Mouse (Mus musculus): ENCODE measurements around the gene Kcna10. TPM values are rescaled to one million over a fixed set of nuclear protein-coding genes. Genes with fewer than 3 reads are reported as not detected.

Gene Kcna10
- polyA plus RNA-seq, 1 experiment from 2014 or later = not detected

DNA sequence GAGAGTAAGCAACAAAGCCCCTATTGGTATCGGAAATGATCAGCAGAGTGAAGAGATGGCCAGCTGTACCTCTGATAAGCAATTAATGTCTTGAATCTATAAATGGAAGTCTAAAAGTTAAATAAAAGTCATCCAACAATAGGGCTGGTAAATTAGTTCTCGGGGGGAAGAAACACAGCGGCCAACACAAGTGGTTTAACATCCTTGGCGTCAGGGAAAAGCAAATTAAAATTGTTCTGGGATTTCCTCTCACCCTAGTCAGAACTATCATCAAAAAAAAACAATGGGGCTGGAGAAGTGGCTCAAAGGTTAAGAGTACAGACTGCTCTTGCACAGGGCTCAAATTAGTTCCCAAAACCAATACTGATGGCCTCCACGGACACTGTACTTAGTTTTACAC, 43.0 kb downstream of the Kcna10 start:
- H3K27ac ChIP-seq (ENCODE audit: low read length) = no peak overlapping the region
- peaks cover 3% of the 10 kb centered on the region; the same call in 1 of the 2 replicates for H3K9me3 ChIP-seq (ENCODE audit: control insufficient read depth, low read depth, low read length)
- H3K27me3 ChIP-seq (ENCODE audit: control insufficient read depth, insufficient read depth, low read length) = no peaks in the 10 kb centered on the region
- H3K36me3 ChIP-seq (ENCODE audit: control insufficient read depth, insufficient read depth, low read length) = no peaks in the 10 kb centered on the region
- no peak overlapping the region for H3K4me2 ChIP-seq (replicated peaks; ENCODE audit: low read depth, low read length)
- H3K4me3 ChIP-seq (ENCODE audit: low read depth, low read length) = no peak overlapping the region
- H3K9ac ChIP-seq (replicated peaks; ENCODE audit: low read depth, low read length) = no peak overlapping the region
- no peak for ATAC-seq (ENCODE audit: insufficient number of reproducible peaks, insufficient read depth, low FRiP score, low read depth)
- 0 out of 2 replicates have a peak, but pooled peaks cover 11% of the 10 kb centered on the region for H3K4me1 ChIP-seq (ENCODE audit: control insufficient read depth, insufficient read depth, low read length)
- 88% methylated on average over 5 of the region's 5 CpGs for WGBS

DNA sequence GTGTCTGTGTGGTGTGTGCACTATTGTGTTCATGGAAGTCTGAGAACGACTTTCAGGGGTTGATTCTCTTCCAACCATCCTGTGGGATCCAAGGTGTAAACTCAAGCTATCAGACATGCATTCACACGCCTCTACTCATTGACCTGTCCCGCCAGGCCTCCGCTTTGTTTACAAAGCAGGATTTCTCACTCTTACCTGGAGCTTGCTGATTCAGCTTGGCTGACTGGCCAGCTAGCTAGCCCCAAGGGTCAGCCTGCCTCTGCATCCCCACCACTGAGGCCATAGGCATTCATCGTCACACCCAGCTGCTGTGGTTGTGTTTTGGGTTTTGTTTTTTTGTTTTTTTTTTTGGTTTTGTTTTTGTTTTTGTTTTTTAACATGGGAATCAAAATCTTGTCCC, 46.4 kb downstream of the Kcna10 start:
- Histone ChIP-seq H3K4me2 (replicated peaks; ENCODE audit: low read depth, low read length) (no peak overlapping the region), H3K27ac (ENCODE audit: low read length) (peak overlapping the region; percentile 15; the same call in 1 of the 2 replicates), H3K27me3 (ENCODE audit: control insufficient read depth, insufficient read depth, low read length) (no peaks in the 10 kb centered on the region), H3K9me3 (ENCODE audit: control insufficient read depth, low read depth, low read length) (peaks cover 3% of the 10 kb centered on the region; the same call in 1 of the 2 replicates), H3K4me3 (ENCODE audit: low read depth, low read length) (no peak overlapping the region), H3K9ac (replicated peaks; ENCODE audit: low read depth, low read length) (no peak overlapping the region), H3K36me3 (ENCODE audit: control insufficient read depth, insufficient read depth, low read length) (no peaks in the 10 kb centered on the region), H3K4me1 (ENCODE audit: control insufficient read depth, insufficient read depth, low read length) (0 out of 2 replicates have a peak, but pooled peaks cover 11% of the 10 kb centered on the region)
- 57% methylated on average over 5 of the region's 5 CpGs for WGBS
- ATAC-seq (ENCODE audit: insufficient number of reproducible peaks, insufficient read depth, low FRiP score, low read depth) = no peak

DNA sequence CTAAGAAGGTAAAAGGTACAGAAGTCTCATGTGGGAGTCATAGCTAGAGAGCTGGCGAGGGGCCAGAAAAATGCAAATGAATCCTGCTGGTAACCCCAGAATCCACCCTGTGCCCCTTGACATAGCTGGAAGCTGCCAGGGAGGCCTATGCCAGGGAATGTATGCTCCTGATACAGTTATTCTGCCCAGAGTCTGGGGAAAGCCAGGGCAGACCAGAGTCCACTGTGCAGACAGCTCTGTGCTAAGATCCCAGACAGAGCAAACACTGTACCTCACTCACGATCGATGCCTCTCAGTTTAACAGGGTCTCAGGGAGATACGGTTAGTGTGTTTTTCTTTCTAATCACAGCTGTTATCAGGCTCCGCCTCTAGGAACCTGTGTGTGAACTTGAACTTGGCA, 47.0 kb downstream of the Kcna10 start:
- Histone ChIP-seq H3K4me1 (ENCODE audit: control insufficient read depth, insufficient read depth, low read length) (0 out of 2 replicates have a peak, but pooled peaks cover 11% of the 10 kb centered on the region), H3K9me3 (ENCODE audit: control insufficient read depth, low read depth, low read length) (no peaks in the 10 kb centered on the region), H3K4me2 (replicated peaks; ENCODE audit: low read depth, low read length) (no peak overlapping the region), H3K36me3 (ENCODE audit: control insufficient read depth, insufficient read depth, low read length) (no peaks in the 10 kb centered on the region), H3K27ac (ENCODE audit: low read length) (no peak overlapping the region), H3K27me3 (ENCODE audit: control insufficient read depth, insufficient read depth, low read length) (no peaks in the 10 kb centered on the region), H3K9ac (replicated peaks; ENCODE audit: low read depth, low read length) (no peak overlapping the region), H3K4me3 (ENCODE audit: low read depth, low read length) (no peak overlapping the region)
- ATAC-seq (ENCODE audit: insufficient number of reproducible peaks, insufficient read depth, low FRiP score, low read depth) = peak; percentile 91
- WGBS = 34% methylated on average over 5 of the region's 5 CpGs

GRCm38 (mm10) chr3:107230527-107230926, 47.7 kb downstream of the Kcna10 start, which contains the start of gene A630076J17Rik:
Gene A630076J17Rik, plus strand, starts transcription at chr3:107230614.
- peak within 1 kb of the TSS; percentile 15; the same call in 1 of the 2 replicates for H3K27ac ChIP-seq (ENCODE audit: low read length)
- no peaks in the 10 kb centered on the region for H3K9me3 ChIP-seq (ENCODE audit: control insufficient read depth, low read depth, low read length)
- no peak within 1 kb of the TSS for H3K9ac ChIP-seq (replicated peaks; ENCODE audit: low read depth, low read length)
- WGBS = 13% methylated on average over 1 of the region's 1 CpGs
- H3K27me3 ChIP-seq (ENCODE audit: control insufficient read depth, insufficient read depth, low read length) = no peaks in the 10 kb centered on the region
- H3K4me2 ChIP-seq (replicated peaks; ENCODE audit: low read depth, low read length) = no peak within 1 kb of the TSS
- H3K36me3 ChIP-seq (ENCODE audit: control insufficient read depth, insufficient read depth, low read length) = no peaks in the 10 kb centered on the region
- 0 out of 2 replicates have a peak, but pooled peaks cover 11% of the 10 kb centered on the region for H3K4me1 ChIP-seq (ENCODE audit: control insufficient read depth, insufficient read depth, low read length)
- H3K4me3 ChIP-seq (ENCODE audit: low read depth, low read length) = no peak within 1 kb of the TSS
- no peak for ATAC-seq (ENCODE audit: insufficient number of reproducible peaks, insufficient read depth, low FRiP score, low read depth)

GRCm38 (mm10) chr3:107231202-107231601, 48.3 kb downstream of the Kcna10 start:
- no peak for ATAC-seq (ENCODE audit: insufficient number of reproducible peaks, insufficient read depth, low FRiP score, low read depth)
- Histone ChIP-seq H3K4me3 (ENCODE audit: low read depth, low read length) (no peak overlapping the region), H3K27me3 (ENCODE audit: control insufficient read depth, insufficient read depth, low read length) (no peaks in the 10 kb centered on the region), H3K36me3 (ENCODE audit: control insufficient read depth, insufficient read depth, low read length) (no peaks in the 10 kb centered on the region), H3K27ac (ENCODE audit: low read length) (no peak overlapping the region), H3K9ac (replicated peaks; ENCODE audit: low read depth, low read length) (no peak overlapping the region), H3K4me2 (replicated peaks; ENCODE audit: low read depth, low read length) (no peak overlapping the region), H3K4me1 (ENCODE audit: control insufficient read depth, insufficient read depth, low read length) (0 out of 2 replicates have a peak, but pooled peaks cover 11% of the 10 kb centered on the region), H3K9me3 (ENCODE audit: control insufficient read depth, low read depth, low read length) (no peaks in the 10 kb centered on the region)
- 70% methylated on average over 4 of the region's 4 CpGs for WGBS

- WGBS = 6% methylated on average over 11 of the region's 11 CpGs
- Histone ChIP-seq H3K27ac (ENCODE audit: low read length) (no peak overlapping the region), H3K4me1 (ENCODE audit: control insufficient read depth, insufficient read depth, low read length) (0 out of 2 replicates have a peak, but pooled peaks cover 11% of the 10 kb centered on the region), H3K4me2 (replicated peaks; ENCODE audit: low read depth, low read length) (no peak overlapping the region), H3K36me3 (ENCODE audit: control insufficient read depth, insufficient read depth, low read length) (no peaks in the 10 kb centered on the region), H3K9me3 (ENCODE audit: control insufficient read depth, low read depth, low read length) (no peaks in the 10 kb centered on the region), H3K4me3 (ENCODE audit: low read depth, low read length) (no peak overlapping the region), H3K9ac (replicated peaks; ENCODE audit: low read depth, low read length) (no peak overlapping the region), H3K27me3 (ENCODE audit: control insufficient read depth, insufficient read depth, low read length) (no peaks in the 10 kb centered on the region)
- ATAC-seq (ENCODE audit: insufficient number of reproducible peaks, insufficient read depth, low FRiP score, low read depth) = peak; percentile 2; the same call in 1 of the 2 replicates
Observed at GRCm38 (mm10) chr3:107233351-107233813, 50.5 kb downstream of the Kcna10 start.

DNA sequence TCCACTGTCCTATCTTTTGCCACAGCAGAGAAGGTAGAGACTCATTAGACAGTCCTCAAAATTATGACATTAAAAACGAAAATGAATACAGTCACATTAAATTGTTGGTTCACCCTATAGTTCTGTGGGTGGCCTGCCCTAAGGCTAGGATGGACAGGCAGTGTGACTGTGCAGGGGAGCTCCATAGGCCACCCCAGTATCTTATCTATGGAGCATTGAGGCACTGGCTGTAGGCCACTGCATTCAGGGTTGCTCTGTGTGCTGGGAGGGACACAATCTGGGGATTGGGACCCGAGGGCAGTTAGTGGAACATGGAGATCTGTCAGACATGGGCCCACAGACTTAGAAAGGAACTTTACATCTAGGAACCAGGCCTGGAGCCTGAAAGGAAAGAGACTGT, 51.1 kb downstream of the Kcna10 start:
- no peak overlapping the region for H3K4me2 ChIP-seq (replicated peaks; ENCODE audit: low read depth, low read length)
- H3K4me3 ChIP-seq (ENCODE audit: low read depth, low read length) = no peak overlapping the region
- H3K9ac ChIP-seq (replicated peaks; ENCODE audit: low read depth, low read length) = no peak overlapping the region
- no peak for ATAC-seq (ENCODE audit: insufficient number of reproducible peaks, insufficient read depth, low FRiP score, low read depth)
- no peaks in the 10 kb centered on the region for H3K9me3 ChIP-seq (ENCODE audit: control insufficient read depth, low read depth, low read length)
- H3K27ac ChIP-seq (ENCODE audit: low read length) = no peak overlapping the region
- 30% methylated on average over 2 of the region's 2 CpGs for WGBS
- 0 out of 2 replicates have a peak, but pooled peaks cover 11% of the 10 kb centered on the region for H3K4me1 ChIP-seq (ENCODE audit: control insufficient read depth, insufficient read depth, low read length)
- H3K36me3 ChIP-seq (ENCODE audit: control insufficient read depth, insufficient read depth, low read length) = no peaks in the 10 kb centered on the region
- no peaks in the 10 kb centered on the region for H3K27me3 ChIP-seq (ENCODE audit: control insufficient read depth, insufficient read depth, low read length)

DNA sequence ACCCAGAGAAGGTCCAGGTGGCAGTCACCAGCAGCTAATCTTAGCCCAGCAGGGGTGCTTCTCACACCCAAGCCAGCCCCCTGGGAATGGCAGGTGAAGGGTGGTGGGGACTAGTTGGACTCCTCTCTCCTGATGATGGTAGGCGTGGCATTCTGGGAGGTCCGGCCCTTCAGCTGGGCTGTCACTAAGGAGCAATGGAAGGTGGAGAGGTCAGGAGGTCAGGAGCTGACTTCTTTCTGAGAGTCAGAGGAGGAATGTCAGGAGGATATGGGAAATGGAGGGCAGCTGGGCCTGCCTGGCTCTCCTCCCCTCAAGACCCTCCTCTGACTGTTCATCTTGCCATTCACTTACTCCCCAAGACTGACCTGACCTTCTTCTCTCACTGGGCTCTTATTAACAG, 55.2 kb downstream of the Kcna10 start:
- H3K4me1 ChIP-seq (ENCODE audit: control insufficient read depth, insufficient read depth, low read length) = no peaks in the 10 kb centered on the region
- no peak for ATAC-seq (ENCODE audit: insufficient number of reproducible peaks, insufficient read depth, low FRiP score, low read depth)
- H3K27ac ChIP-seq (ENCODE audit: low read length) = no peak overlapping the region
- H3K9ac ChIP-seq (replicated peaks; ENCODE audit: low read depth, low read length) = no peak overlapping the region
- no peak overlapping the region for H3K4me2 ChIP-seq (replicated peaks; ENCODE audit: low read depth, low read length)
- H3K27me3 ChIP-seq (ENCODE audit: control insufficient read depth, insufficient read depth, low read length) = no peaks in the 10 kb centered on the region
- no peaks in the 10 kb centered on the region for H3K36me3 ChIP-seq (ENCODE audit: control insufficient read depth, insufficient read depth, low read length)
- no peak overlapping the region for H3K4me3 ChIP-seq (ENCODE audit: low read depth, low read length)
- WGBS = 44% methylated on average over 2 of the region's 2 CpGs
- H3K9me3 ChIP-seq (ENCODE audit: control insufficient read depth, low read depth, low read length) = no peaks in the 10 kb centered on the region

GRCm38 (mm10) chr3:107238471-107238980, 55.7 kb downstream of the Kcna10 start:
- no peaks in the 10 kb centered on the region for H3K4me1 ChIP-seq (ENCODE audit: control insufficient read depth, insufficient read depth, low read length)
- ATAC-seq (ENCODE audit: insufficient number of reproducible peaks, insufficient read depth, low FRiP score, low read depth) = no peak
- WGBS = 71% methylated on average over 8 of the region's 8 CpGs

More at GRCm38 (mm10) chr3:107238471-107238980, 55.7 kb downstream of the Kcna10 start:
- H3K27ac ChIP-seq (ENCODE audit: low read length) = no peak overlapping the region
- H3K4me3 ChIP-seq (ENCODE audit: low read depth, low read length) = no peak overlapping the region
- H3K9me3 ChIP-seq (ENCODE audit: control insufficient read depth, low read depth, low read length) = no peaks in the 10 kb centered on the region
- no peaks in the 10 kb centered on the region for H3K36me3 ChIP-seq (ENCODE audit: control insufficient read depth, insufficient read depth, low read length)
- H3K27me3 ChIP-seq (ENCODE audit: control insufficient read depth, insufficient read depth, low read length) = no peaks in the 10 kb centered on the region
- H3K4me2 ChIP-seq (replicated peaks; ENCODE audit: low read depth, low read length) = no peak overlapping the region
- no peak overlapping the region for H3K9ac ChIP-seq (replicated peaks; ENCODE audit: low read depth, low read length)
